Mouse (Mus musculus): ENCODE results near the gene Ccm2. TPM values are rescaled to one million over a fixed set of nuclear protein-coding genes. Genes with fewer than 3 reads are reported as not detected.
A peak's percentile ranks its signal among the peaks of the same experiment; 100 is the strongest.

The Ccm2 gene
- total RNA-seq, 1 experiment from 2014 or later = 46.1 TPM

DNA sequence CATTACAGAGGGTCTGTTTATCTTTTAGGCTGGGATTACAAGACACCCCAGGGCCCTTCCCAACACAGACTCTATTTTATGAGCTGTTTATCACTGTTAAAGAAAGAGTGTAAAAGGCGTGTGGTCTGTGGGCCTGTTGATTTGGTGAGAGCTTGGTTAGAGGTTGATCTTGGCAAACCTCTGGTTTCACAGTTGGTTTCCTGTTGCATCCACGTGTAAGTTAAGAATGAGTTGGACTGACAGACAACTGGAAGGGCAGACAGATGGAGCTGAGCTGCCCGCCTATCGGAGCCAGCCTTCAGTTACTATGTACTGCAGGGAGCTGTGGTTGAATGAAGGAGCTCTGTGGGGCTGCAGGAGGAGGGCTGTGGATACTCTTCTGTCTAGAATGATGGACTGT, 19.8 kb downstream of the Ccm2 start:
- peak; percentile 8 to 19; a peak in 2 of 4 replicates for ATAC-seq (replicated peaks in 1 of 2; ENCODE audit: insufficient read depth in 1 of 2, low FRiP score in 2 of 2, low TSS enrichment in 1 of 2, low read depth in 1 of 2, poor library complexity in 2 of 2, severe bottlenecking in 2 of 2)

DNA sequence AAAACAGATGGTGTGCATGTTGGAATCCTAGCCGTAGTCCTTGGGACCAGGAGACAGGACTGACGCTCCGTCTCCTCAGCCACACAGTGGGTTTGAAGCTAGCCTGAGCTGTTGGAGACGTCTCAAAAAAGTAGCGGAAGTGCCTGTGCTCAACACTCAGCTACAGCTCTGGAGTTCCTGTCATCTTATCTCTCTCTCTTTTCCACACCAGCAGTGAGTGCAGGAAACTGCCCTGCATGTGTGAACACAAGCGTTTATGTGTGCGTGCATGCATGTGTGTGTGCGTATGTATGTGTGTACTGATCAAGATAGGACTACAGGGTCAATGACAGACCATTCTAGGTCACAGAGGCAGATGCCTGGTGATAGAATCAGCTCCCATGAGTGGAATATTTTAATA, 21.3 kb downstream of the Ccm2 start:
- 0 out of 4 replicates have a peak, but pooled peaks of 1 of the 2 experiments have one; percentile 19 for ATAC-seq (replicated peaks in 1 of 2; ENCODE audit: insufficient read depth in 1 of 2, low FRiP score in 2 of 2, low TSS enrichment in 1 of 2, low read depth in 1 of 2, poor library complexity in 2 of 2, severe bottlenecking in 2 of 2)

DNA sequence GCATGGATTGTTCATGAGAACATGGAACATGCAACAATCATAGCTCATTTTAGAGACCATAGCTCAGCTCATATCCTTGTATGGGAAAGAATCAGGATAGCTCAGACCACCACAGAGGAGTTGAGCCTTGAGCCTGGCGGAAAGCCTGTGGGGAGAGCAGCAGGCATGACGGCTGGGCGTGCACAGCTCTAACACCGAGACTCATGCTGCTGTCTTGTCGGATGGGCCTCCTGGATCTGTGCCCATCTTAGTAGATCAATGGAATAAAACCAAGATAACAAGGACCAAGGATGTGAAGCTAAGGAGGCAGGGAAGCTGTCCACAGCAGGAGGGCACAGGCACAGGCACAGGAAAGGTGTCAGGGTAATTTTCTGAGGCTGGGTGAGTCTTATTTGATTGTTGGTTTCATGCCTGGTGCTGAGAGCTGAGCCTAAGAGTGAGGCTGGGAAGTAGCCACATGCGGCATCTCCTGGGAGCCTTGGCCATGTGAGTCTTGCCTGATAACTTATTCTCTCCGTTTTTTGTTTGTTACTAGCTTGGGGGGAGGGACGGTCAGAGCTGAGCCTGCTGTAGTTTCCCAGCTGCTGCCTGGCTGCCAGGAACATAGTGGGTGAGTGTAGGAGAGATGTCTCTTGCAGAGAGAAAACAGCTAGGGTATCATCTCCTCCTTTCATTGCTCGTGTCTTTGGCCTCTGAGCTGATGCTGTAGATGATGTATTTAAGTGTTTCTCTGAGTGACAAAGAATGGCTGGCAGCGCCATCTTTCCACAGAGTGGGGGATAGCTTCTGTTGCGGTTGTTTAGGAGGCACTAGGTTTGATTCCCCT, 22.1 kb downstream of the Ccm2 start:
- no peak for ATAC-seq (replicated peaks in 1 of 2; ENCODE audit: insufficient read depth in 1 of 2, low FRiP score in 2 of 2, low TSS enrichment in 1 of 2, low read depth in 1 of 2, poor library complexity in 2 of 2, severe bottlenecking in 2 of 2)

DNA sequence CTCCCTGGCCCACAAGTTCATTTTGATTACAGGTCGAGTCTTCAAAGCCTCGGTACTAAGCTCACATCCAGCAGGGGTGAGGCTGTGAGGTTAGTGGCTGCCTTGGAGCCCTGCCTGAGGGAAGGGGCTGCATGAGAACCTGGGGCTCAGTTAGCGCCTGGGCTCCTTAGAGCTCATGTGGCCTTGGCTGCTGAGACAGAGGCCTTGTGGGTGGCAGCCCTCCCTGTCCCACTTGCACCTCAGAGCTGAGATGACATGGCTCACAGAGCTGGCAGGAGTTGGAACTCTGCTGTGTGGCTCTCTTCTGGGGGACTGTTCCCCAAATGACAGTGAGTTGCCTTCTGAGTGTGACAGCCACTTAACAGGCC, 22.7 kb downstream of the Ccm2 start:
- ATAC-seq (replicated peaks in 1 of 2; ENCODE audit: insufficient read depth in 1 of 2, low FRiP score in 2 of 2, low TSS enrichment in 1 of 2, low read depth in 1 of 2, poor library complexity in 2 of 2, severe bottlenecking in 2 of 2) = 0 out of 4 replicates have a peak, but pooled peaks of 1 of the 2 experiments have one; percentile 1

DNA sequence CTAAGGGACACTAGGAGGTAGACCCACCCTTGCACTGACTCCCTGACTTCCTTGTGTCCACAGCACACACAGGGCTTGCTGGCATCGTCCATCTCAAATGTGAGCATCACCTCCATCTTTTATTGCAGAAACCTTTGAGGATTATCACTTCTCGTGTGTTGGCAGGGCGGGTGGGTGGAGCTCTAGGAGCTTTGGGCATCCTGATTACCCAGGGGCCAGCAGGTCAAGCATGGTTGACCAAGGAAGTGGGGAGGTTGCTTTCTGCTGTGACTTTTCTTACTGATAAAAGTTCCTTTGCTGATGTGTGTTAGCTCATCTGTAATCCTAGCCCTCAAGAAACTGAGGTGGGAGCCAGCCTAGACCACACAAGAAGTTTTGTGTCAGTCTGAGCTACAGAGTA, 29.5 kb downstream of the Ccm2 start:
- no peak for ATAC-seq (replicated peaks in 1 of 2; ENCODE audit: insufficient read depth in 1 of 2, low FRiP score in 2 of 2, low TSS enrichment in 1 of 2, low read depth in 1 of 2, poor library complexity in 2 of 2, severe bottlenecking in 2 of 2)

DNA sequence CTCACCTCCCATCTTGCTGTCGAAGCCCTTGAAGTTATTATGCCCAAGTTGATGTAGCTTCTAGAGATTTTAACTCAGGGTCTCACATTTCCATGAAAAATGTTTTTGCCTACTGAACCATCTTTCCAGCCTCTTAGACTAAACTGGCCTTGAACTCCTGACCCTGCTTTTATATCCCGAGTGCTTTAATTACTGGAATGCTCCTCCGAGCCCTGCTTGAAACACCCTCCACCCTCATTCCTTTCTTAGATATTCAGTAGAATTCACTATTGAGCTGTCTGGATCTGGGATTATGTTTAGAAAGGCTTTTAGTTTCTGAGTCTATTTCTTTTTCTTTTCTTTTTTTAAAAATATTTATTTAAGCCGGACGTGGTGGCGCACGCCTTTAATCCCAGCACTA, 32.7 kb downstream of the Ccm2 start:
- no peak for ATAC-seq (replicated peaks in 1 of 2; ENCODE audit: insufficient read depth in 1 of 2, low FRiP score in 2 of 2, low TSS enrichment in 1 of 2, low read depth in 1 of 2, poor library complexity in 2 of 2, severe bottlenecking in 2 of 2)

DNA sequence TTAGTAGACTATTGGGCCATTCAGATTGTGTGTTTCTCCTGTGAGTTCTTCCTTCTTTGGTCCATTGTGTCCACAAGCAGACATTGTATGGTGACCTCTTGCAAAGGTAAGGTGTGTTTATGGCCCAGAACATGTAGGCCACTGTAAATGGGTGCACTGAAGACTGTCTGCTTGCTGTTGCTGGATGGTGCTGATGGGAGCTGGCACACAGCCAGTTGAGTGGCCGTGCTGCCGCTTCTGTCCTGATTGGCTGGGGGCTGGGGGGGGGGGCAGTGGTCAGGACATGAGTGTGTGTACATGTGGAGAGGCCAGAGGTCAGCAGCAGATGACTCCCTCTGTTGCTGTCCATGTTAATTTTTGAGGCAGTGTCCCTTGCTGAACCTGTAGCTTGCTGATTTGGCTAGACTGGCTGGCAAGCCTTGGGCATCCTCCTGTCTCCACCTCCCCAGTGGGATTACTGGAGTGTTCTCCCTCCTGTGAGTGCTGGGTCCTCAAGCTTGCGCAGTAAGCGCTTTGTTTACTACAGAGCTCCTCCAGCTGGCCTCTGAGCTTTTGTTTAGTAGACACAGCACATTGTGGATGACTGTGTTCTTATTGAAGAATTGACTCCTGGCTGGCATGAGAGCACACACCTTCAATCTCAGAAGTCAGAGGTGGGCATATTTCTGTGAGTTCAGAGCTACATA, 33.5 kb downstream of the Ccm2 start:
- no peak for ATAC-seq (replicated peaks in 1 of 2; ENCODE audit: insufficient read depth in 1 of 2, low FRiP score in 2 of 2, low TSS enrichment in 1 of 2, low read depth in 1 of 2, poor library complexity in 2 of 2, severe bottlenecking in 2 of 2)

DNA sequence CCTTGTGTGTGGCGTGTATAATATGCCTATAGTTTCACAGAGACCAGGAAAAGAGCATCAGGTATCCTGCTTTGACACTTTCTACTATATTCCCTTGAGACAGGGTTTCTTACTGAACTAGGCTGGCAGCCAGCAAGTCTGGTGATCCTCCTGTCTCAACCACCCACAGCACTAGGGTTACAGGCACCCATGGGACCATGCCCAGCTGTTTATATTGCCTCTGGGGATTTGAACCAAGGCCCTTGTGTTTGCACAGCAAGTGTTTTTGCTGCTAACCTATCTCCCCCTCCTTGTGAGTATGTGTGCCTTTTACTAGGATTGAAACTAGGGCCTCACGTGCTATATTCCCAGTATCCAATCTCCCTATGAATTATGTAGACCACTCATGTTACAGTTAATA, 34.9 kb downstream of the Ccm2 start:
- no peak for ATAC-seq (replicated peaks in 1 of 2; ENCODE audit: insufficient read depth in 1 of 2, low FRiP score in 2 of 2, low TSS enrichment in 1 of 2, low read depth in 1 of 2, poor library complexity in 2 of 2, severe bottlenecking in 2 of 2)

DNA sequence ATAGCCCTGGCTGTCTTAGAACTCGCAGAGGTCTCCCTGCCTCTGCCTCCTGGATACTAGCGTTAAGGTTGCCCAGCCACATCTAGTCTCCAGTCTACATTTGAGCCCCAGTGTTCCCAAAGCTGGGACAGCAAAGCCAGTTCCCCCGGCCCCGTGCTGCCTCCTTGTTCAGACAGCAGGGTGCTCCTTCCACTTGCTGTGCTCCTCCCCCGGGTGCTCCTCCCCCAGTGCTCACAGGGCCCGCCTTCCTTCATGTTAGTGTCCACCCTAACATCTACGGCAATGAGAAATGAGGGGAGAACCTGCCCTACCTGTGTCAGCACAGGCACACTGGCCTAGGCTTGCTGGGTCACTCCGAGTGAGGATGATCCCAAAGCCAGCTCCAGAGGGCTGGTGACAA, 39.1 kb downstream of the Ccm2 start:
- ATAC-seq (replicated peaks in 1 of 2; ENCODE audit: insufficient read depth in 1 of 2, low FRiP score in 2 of 2, low TSS enrichment in 1 of 2, low read depth in 1 of 2, poor library complexity in 2 of 2, severe bottlenecking in 2 of 2) = no peak

DNA sequence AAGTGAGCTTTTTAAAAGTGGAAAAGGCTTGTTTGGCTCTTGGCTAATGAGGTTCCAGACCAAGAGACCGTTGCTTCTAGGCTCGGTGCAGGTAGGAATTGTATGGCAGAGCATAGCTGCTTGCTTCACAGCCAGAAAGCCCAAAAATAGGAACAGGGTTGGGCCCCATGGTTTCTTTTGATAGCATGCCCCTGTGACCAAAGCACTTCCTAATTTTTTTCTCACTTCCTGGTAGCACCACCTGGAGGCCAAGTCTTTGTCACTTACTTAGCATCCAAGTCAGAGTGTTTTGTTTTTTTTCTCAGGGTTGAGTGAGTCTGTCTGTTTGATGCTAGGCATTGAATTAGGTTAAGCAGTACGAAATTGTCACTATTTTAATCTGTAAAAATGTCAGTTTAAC, 40.0 kb downstream of the Ccm2 start:
- ATAC-seq (replicated peaks in 1 of 2; ENCODE audit: insufficient read depth in 1 of 2, low FRiP score in 2 of 2, low TSS enrichment in 1 of 2, low read depth in 1 of 2, poor library complexity in 2 of 2, severe bottlenecking in 2 of 2) = peak; percentile 79 to 82

DNA sequence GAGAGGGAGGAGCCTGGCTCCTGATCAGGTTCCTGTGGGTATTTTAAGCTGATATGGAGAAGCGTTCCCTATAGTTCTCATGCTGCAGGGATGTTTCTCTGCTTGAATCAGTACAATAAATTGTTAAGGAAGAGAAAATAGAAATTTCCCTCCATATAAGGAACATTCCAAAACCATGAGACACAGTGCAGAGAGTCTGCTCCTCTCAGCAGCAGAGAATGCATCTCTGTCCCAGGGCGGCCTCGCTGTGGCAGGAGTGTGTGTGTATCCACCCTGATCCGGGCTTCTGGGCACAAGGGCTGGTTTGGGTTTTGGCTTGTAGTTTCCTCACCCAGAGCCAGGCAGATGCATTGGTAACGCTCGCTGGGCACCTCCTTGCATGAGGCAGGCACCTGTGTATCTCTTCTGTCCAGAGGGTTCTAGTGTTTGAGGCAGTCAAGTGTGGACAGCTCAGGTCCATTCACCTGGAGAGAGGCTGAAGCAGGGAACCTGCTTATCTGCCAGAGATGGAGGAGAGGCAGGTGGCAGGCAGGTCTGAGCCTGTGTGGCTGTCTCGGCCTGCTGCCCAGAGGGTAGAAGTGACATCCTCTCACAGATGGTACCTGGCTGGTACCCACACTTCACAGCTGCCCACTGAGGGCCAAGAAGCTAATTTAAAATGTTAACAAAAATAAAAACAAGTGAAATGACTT, 40.7 kb downstream of the Ccm2 start:
- no peak for ATAC-seq (replicated peaks in 1 of 2; ENCODE audit: insufficient read depth in 1 of 2, low FRiP score in 2 of 2, low TSS enrichment in 1 of 2, low read depth in 1 of 2, poor library complexity in 2 of 2, severe bottlenecking in 2 of 2)

DNA sequence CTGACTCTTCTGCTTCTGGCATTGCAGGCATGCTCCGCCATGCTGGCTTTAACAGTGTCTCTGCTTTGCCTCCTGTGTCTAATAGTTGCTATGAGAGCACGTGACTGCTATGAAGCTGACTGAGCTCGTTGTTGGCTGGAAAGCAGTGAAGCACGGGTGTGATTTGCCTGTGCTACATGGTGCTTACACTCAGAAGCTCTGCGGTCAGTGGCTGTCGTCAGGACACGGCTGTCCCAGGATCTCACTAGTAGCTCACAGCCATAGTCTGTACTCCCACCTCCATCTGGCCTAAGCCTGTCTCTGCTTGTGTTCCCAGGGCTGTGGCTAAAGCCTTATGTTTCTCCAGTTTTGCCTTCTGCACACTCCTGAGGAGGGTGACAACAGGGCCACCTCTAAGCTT, 41.6 kb downstream of the Ccm2 start:
- no peak for ATAC-seq (replicated peaks in 1 of 2; ENCODE audit: insufficient read depth in 1 of 2, low FRiP score in 2 of 2, low TSS enrichment in 1 of 2, low read depth in 1 of 2, poor library complexity in 2 of 2, severe bottlenecking in 2 of 2)

DNA sequence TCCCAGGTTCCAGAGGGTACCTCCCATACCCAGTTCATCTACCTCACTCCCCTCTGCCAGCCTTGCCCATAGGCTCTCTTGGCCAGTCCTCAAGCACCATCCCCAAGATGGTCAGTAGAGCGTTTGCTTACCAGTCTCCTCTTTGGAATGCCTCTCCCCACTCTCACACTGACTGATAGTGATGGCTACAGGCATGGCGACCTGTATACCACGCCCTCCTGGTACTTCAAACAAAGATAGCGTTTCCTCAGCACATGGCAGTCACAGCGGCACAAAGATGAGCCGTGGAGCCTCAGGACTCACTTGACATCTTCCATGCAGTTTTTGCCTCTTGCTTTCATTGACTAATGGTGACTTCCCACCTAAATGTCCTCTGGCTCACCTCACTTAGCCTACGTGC, 43.2 kb downstream of the Ccm2 start:
- ATAC-seq (replicated peaks in 1 of 2; ENCODE audit: insufficient read depth in 1 of 2, low FRiP score in 2 of 2, low TSS enrichment in 1 of 2, low read depth in 1 of 2, poor library complexity in 2 of 2, severe bottlenecking in 2 of 2) = no peak

DNA sequence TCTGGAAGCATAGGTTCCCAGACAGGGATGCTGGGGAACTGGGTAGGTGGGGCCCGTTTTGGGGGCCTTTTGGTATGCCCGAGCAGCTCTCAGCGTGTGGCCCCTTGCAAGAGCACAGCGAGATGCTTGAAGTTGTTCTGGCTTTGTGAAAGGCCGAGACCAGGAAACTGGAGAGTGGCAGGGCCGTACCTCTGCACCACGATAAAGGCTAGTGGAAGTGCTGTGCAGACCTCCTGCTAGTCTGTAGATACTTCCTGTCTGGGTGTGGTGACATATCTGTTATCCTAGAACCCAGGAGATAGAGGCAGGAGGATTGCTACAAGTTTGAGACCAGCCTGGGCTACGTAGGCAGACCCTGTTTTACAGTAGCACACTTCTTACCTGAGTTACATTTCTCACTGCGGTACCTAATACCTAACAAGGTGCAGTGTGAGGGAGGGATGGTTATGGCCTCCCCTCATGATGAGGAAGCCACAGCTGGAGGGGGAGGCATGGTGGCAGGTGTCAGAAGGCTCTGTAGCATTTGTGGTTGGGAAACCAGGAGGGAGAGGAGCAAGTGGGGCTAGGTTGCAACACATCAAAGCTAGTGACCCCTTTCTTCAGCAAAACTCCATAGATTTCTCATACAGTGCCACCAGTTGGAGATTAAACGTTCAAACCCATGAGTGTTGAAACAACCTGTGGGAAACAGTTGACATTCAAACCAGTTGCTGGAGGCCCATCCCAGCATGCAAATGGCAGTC, 44.4 kb downstream of the Ccm2 start:
- ATAC-seq (replicated peaks in 1 of 2; ENCODE audit: insufficient read depth in 1 of 2, low FRiP score in 2 of 2, low TSS enrichment in 1 of 2, low read depth in 1 of 2, poor library complexity in 2 of 2, severe bottlenecking in 2 of 2) = no peak

DNA sequence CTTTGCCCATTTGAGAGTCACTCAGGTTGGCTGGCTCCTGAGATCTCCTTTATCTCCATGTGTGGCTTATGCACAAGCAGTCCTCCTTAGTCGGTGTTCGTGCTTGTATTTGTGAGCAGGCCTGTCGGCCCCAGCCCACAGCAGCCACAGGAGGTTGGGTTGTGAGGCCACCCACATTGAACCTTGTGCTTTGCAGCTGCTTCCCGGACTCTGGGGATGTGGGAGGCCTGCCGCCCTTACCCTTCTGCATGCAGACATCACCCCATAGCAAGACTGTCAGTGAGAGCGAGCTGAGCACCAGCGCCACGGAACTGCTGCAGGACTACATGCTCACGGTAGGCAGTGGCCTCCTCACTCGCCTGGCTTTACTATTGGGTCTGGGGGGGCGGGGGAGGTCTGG, 46.7 kb downstream of the Ccm2 start:
- ATAC-seq (replicated peaks in 1 of 2; ENCODE audit: insufficient read depth in 1 of 2, low FRiP score in 2 of 2, low TSS enrichment in 1 of 2, low read depth in 1 of 2, poor library complexity in 2 of 2, severe bottlenecking in 2 of 2) = no peak

DNA sequence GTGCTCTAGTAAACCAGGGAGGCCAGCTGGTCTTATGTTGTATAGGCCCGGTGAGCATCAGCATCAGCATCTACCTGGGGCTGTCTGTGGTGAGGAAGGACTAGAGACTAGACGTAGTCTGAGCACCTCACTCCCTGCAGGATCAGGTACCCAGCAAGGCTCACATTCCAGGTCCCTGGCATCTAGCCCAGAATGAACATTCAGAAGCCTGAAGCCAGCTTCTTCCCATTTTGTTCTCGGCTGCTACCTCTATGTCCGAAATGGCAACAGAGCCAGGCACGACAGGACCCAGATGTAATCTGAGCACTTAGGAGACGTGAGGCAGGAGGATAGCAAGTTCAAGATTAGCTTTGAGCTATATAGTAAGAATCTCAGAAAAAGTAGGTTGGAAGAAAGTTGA, 48.2 kb downstream of the Ccm2 start:
- ATAC-seq (replicated peaks in 1 of 2; ENCODE audit: insufficient read depth in 1 of 2, low FRiP score in 2 of 2, low TSS enrichment in 1 of 2, low read depth in 1 of 2, poor library complexity in 2 of 2, severe bottlenecking in 2 of 2) = no peak

DNA sequence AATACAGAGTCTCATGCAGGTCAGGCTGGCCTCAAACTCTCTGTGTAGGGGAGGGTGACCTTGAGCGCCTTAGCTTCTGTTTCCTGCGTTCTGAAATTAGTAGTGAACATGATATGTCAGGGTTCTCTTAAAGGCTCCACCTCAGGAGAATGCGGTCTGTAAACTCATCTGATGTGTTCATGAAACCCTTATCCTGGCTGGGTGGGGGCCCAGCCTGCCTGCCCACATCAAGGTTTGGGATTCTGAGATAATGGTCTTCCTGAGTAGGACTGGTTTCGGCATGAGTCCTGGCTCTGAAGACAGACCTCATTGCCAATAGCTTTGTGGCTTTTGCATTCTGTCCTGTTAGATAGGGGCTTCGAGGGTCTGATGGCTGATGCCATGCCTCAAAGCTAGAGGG, 48.7 kb downstream of the Ccm2 start:
- no peak for ATAC-seq (replicated peaks in 1 of 2; ENCODE audit: insufficient read depth in 1 of 2, low FRiP score in 2 of 2, low TSS enrichment in 1 of 2, low read depth in 1 of 2, poor library complexity in 2 of 2, severe bottlenecking in 2 of 2)

DNA sequence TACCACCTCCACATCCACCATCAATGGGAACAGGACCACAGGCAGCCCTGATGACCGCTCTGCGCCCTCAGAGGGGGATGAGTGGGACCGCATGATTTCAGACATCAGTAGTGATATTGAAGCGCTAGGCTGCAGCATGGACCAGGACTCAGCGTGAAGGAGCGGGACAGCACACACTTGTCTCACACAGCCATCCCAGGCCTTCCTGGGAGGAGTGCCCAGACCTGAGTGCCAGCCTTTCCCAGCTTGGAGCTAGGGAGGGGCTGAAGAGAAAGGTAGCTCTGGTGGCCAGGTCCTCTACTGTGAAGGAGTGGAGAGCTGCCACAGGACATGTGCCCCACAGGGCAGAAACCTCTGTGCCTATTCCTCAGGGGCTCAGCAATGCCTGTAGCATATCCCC, 49.5 kb downstream of the Ccm2 start:
- no peak for ATAC-seq (replicated peaks in 1 of 2; ENCODE audit: insufficient read depth in 1 of 2, low FRiP score in 2 of 2, low TSS enrichment in 1 of 2, low read depth in 1 of 2, poor library complexity in 2 of 2, severe bottlenecking in 2 of 2)
